Mouse (Mus musculus): Measurements from ENCODE around the gene Gm9573.

- TF ChIP-seq POLR2A (IDR thresholded peaks at IDR 0.05; ENCODE audit: low read depth, low read length): no peak
- TF ChIP-seq CTCF (conservative IDR thresholded peaks at IDR 0.05; ENCODE audit: insufficient read depth, insufficient read length, low read depth, low read length): peak; percentile 51
These were observed 43.5 kb downstream of the Gm9573 start for GRCm38 (mm10) chr17:35582900-35583299.
